Mouse (Mus musculus) splenic B cell, adult 2 months (primary cell): Measurements from ENCODE around the gene Rdh16f2.
"Not testable (repeated sequence)": the region's sequence is repeated elsewhere in the genome, so short reads cannot be mapped to it uniquely, and the experiment has no call there.

Experiments used
- DNase-seq: peaks from one replicate; pipeline ENCODE4 v3.0.0-alpha.2; 2011; ENCODE audit warnings: low read depth, low spot score
- H3K27me3 ChIP-seq: 2 replicates; pipeline ENCODE4 v1.6.1; 2012; ENCODE audit warnings: mild to moderate bottlenecking, low read length, moderate library complexity, mixed read lengths; ENCODE audit not compliant: control insufficient read depth, poor library complexity, insufficient read depth, severe bottlenecking
- H3K36me3 ChIP-seq: 2 replicates; pipeline ENCODE4 v1.6.1; 2012; ENCODE audit warnings: mild to moderate bottlenecking, low read length, moderate library complexity, mixed read lengths; ENCODE audit not compliant: control insufficient read depth, poor library complexity, insufficient read depth, severe bottlenecking

Rdh16f2 gene

GRCm38 (mm10) chr10:127903116-127903515 lies 36.8 kb downstream of the Rdh16f2 start:
- H3K36me3 ChIP-seq = no peaks in the 10 kb centered on the region
- no peak for DNase-seq
- no peaks in the 10 kb centered on the region; the same call in 1 of the 2 replicates for H3K27me3 ChIP-seq

- H3K36me3 ChIP-seq = no peaks in the 10 kb centered on the region
- H3K27me3 ChIP-seq = no peaks in the 10 kb centered on the region; the same call in 1 of the 2 replicates
- DNase-seq = no peak
Observed at GRCm38 (mm10) chr10:127904718-127905446, 38.6 kb downstream of the Rdh16f2 start.

- H3K36me3 ChIP-seq = no peaks in the 10 kb centered on the region
- DNase-seq = no peak
- H3K27me3 ChIP-seq = no peaks in the 10 kb centered on the region; the same call in 1 of the 2 replicates
Observed at GRCm38 (mm10) chr10:127906138-127906537, 39.9 kb downstream of the Rdh16f2 start.

- Histone ChIP-seq H3K36me3 (no peaks in the 10 kb centered on the region), H3K27me3 (no peaks in the 10 kb centered on the region; the same call in 1 of the 2 replicates)
- DNase-seq = no peak
Observed at GRCm38 (mm10) chr10:127907386-127907951, 41.2 kb downstream of the Rdh16f2 start.

- DNase-seq = no peak
- H3K36me3 ChIP-seq = no peaks in the 10 kb centered on the region
- no peaks in the 10 kb centered on the region for H3K27me3 ChIP-seq
Observed at GRCm38 (mm10) chr10:127915578-127915977, 49.3 kb downstream of the Rdh16f2 start.

- not testable (repeated sequence) for H3K27me3 ChIP-seq, H3K36me3 ChIP-seq, DNase-seq
Observed at GRCm38 (mm10) chr10:127917183-127917582, 50.9 kb downstream of the Rdh16f2 start.

- DNase-seq = no peak
- Histone ChIP-seq H3K27me3 (no peaks in the 10 kb centered on the region), H3K36me3 (no peaks in the 10 kb centered on the region)
Observed at GRCm38 (mm10) chr10:127917651-127918050, 51.4 kb downstream of the Rdh16f2 start.

DNA sequence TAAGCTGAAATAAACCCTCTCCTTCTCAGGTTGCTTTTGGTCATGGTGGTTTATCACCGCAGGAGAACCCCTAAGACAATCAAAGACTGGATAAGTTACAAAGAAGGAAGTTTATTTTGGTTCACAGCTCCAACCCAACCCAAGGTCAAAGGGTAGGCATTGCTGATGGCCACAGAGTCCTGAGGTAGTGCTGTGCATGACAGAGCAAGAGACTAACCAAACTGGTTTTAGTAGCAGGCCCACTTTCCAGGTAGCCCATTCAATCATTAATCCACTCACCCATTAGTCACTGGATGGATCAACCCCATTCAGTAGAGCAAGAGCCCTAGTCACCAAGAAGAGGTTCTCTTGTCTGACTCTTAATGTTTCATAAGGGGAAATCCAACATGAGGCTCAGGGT lies 56.0 kb downstream of the Rdh16f2 start:
- H3K36me3 ChIP-seq = no peaks in the 10 kb centered on the region
- no peak for DNase-seq
- H3K27me3 ChIP-seq = no peaks in the 10 kb centered on the region

DNA sequence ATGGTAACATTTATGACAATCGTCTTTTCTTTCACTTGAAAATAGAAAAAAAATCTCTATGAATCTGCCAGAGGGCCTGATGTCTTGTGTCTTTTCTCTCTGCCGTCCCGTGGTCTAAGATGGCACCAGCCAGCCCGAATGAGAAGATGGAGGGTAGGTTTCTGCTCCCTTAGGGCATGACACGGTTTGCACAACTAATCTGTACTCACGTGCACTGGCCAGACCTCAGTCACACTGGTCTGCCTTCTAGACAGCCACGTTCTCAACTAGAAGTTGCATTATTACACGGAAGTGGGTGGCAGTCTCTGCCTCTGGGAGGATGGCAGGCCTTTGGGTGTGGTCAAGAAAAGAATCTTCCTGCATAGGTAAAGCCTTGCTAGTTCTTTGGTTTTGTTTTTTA lies 56.8 kb downstream of the Rdh16f2 start:
- H3K36me3 ChIP-seq = no peaks in the 10 kb centered on the region
- H3K27me3 ChIP-seq = no peaks in the 10 kb centered on the region
- DNase-seq = no peak

DNA sequence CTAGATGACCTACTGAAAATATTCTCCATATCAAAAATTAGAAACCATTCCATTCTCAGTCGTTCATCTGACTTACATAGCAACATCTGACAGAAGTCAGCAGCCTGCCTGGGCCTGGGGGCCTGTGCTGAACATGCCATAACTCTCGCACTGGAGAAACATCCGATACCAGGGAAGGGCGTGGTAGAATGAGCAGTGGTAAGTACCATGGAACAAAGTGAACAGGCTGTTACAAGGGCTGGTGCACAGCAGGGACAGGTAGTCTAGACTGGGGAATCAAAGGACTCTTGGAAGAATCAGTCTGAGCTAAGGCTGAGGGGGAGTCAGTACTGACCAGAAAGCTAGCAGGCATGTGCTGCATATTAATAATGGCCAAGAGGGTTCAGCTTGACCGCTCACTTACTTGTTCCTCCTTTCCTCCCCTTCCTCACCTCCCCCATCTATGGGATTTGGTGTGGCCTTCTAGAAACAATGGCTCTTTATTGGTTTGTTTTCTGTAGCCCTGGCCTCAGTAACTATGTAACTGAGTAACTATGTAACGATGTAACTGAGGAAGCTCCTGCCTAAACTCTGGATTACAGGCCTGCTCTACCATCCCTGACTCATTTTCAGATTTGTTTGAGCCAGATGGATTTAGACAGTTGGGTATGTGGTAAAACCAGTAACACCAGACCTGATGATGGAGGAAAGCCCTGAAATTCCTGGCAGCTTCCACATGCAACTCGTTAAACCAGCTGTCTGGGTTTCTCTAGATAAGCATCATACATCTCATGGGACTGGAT lies 58.5 kb downstream of the Rdh16f2 start:
- H3K27me3 ChIP-seq = no peaks in the 10 kb centered on the region
- no peak for DNase-seq
- H3K36me3 ChIP-seq = no peaks in the 10 kb centered on the region
